Mouse (Mus musculus): ENCODE results near the gene Serpine3. TPM values are rescaled to one million over a fixed set of nuclear protein-coding genes. Genes with fewer than 3 reads are reported as not detected.

Gene Serpine3
- polyA plus RNA-seq, 1 experiment from 2014 or later = not detected

- H3K9ac ChIP-seq (replicated peaks; ENCODE audit: low read depth) = no peak overlapping the region
- H3K4me1 ChIP-seq (ENCODE audit: insufficient read depth, low read depth, low read length) = no peaks in the 10 kb centered on the region
- no peak overlapping the region for H3K4me2 ChIP-seq (replicated peaks; ENCODE audit: low read depth, low read length)
- H3K36me3 ChIP-seq (ENCODE audit: insufficient read depth, low read length) = no peaks in the 10 kb centered on the region
- H3K9me3 ChIP-seq (ENCODE audit: low read length) = no peaks in the 10 kb centered on the region
- no peak for ATAC-seq
- no peak for TF ChIP-seq EP300 (IDR thresholded peaks at IDR 0.05)
- TF ChIP-seq CTCF (IDR thresholded peaks at IDR 0.05) = no peak
- no peak for DNase-seq (ENCODE audit: low spot score)
- H3K4me3 ChIP-seq (ENCODE audit: low read depth, low read length) = no peak overlapping the region
- WGBS = 48% methylated on average over 3 of the region's 3 CpGs
- no peaks in the 10 kb centered on the region for H3K27me3 ChIP-seq (replicated peaks; ENCODE audit: insufficient read depth, low read length)
- no peak overlapping the region for H3K27ac ChIP-seq (ENCODE audit: low read length)
These were observed 6.0 kb upstream of the Serpine3 start for GRCm38 (mm10) chr14:62657469-62657868.

GRCm38 (mm10) chr14:62662381-62662780 lies 1.1 kb upstream of the Serpine3 start:
- WGBS = 51% methylated on average over 6 of the region's 6 CpGs
- DNase-seq (ENCODE audit: low spot score) (peak; percentile 75), ATAC-seq (no peak)
- H3K36me3 ChIP-seq (ENCODE audit: insufficient read depth, low read length) = no peaks in the 10 kb centered on the region
- H3K27ac ChIP-seq (ENCODE audit: low read length) = no peak overlapping the region
- no peak overlapping the region for H3K4me3 ChIP-seq (ENCODE audit: low read depth, low read length)
- H3K9me3 ChIP-seq (ENCODE audit: low read length) = no peaks in the 10 kb centered on the region
- H3K4me1 ChIP-seq (ENCODE audit: insufficient read depth, low read depth, low read length) = no peaks in the 10 kb centered on the region
- no peaks in the 10 kb centered on the region for H3K27me3 ChIP-seq (replicated peaks; ENCODE audit: insufficient read depth, low read length)
- no peak overlapping the region for H3K4me2 ChIP-seq (replicated peaks; ENCODE audit: low read depth, low read length)
- TF ChIP-seq EP300 (IDR thresholded peaks at IDR 0.05) (no peak), CTCF (IDR thresholded peaks at IDR 0.05) (no peak)
- no peak overlapping the region for H3K9ac ChIP-seq (replicated peaks; ENCODE audit: low read depth)

- Histone ChIP-seq H3K9ac (replicated peaks; ENCODE audit: low read depth) (no peak overlapping the region), H3K36me3 (ENCODE audit: insufficient read depth, low read length) (no peaks in the 10 kb centered on the region), H3K4me1 (ENCODE audit: insufficient read depth, low read depth, low read length) (no peaks in the 10 kb centered on the region), H3K27me3 (replicated peaks; ENCODE audit: insufficient read depth, low read length) (no peaks in the 10 kb centered on the region), H3K4me2 (replicated peaks; ENCODE audit: low read depth, low read length) (no peak overlapping the region), H3K27ac (ENCODE audit: low read length) (no peak overlapping the region), H3K9me3 (ENCODE audit: low read length) (no peaks in the 10 kb centered on the region), H3K4me3 (ENCODE audit: low read depth, low read length) (no peak overlapping the region)
- DNase-seq (ENCODE audit: low spot score) = no peak
- WGBS = 40% methylated on average over 9 of the region's 9 CpGs
- TF ChIP-seq CTCF (IDR thresholded peaks at IDR 0.05) (no peak), EP300 (IDR thresholded peaks at IDR 0.05) (no peak)
- ATAC-seq = no peak
These were observed 1.7 kb downstream of the Serpine3 start for GRCm38 (mm10) chr14:62664976-62665673.

GRCm38 (mm10) chr14:62673646-62674045 lies 10.2 kb downstream of the Serpine3 start:
- ATAC-seq = no peak
- no peaks in the 10 kb centered on the region for H3K36me3 ChIP-seq (ENCODE audit: insufficient read depth, low read length)
- H3K9ac ChIP-seq (replicated peaks; ENCODE audit: low read depth) = no peak overlapping the region
- no peak overlapping the region for H3K4me2 ChIP-seq (replicated peaks; ENCODE audit: low read depth, low read length)
- H3K4me1 ChIP-seq (ENCODE audit: insufficient read depth, low read depth, low read length) = no peaks in the 10 kb centered on the region
- no peak for DNase-seq (ENCODE audit: low spot score)
- H3K27ac ChIP-seq (ENCODE audit: low read length) = no peak overlapping the region
- 81% methylated on average over 3 of the region's 3 CpGs for WGBS
- H3K27me3 ChIP-seq (replicated peaks; ENCODE audit: insufficient read depth, low read length) = no peaks in the 10 kb centered on the region
- H3K9me3 ChIP-seq (ENCODE audit: low read length) = no peaks in the 10 kb centered on the region
- TF ChIP-seq EP300 (IDR thresholded peaks at IDR 0.05) = no peak
- TF ChIP-seq CTCF (IDR thresholded peaks at IDR 0.05) = no peak
- H3K4me3 ChIP-seq (ENCODE audit: low read depth, low read length) = no peak overlapping the region

GRCm38 (mm10) chr14:62718161-62718560 lies 54.7 kb downstream of the Serpine3 start:
- H3K4me3 ChIP-seq (ENCODE audit: low read depth, low read length) = no peak overlapping the region
- H3K4me1 ChIP-seq (ENCODE audit: insufficient read depth, low read depth, low read length) = no peaks in the 10 kb centered on the region
- H3K27me3 ChIP-seq (replicated peaks; ENCODE audit: insufficient read depth, low read length) = no peaks in the 10 kb centered on the region
- 0 out of 2 replicates have a peak, but pooled peaks cover 6% of the 10 kb centered on the region for H3K36me3 ChIP-seq (ENCODE audit: insufficient read depth, low read length)
- no peaks in the 10 kb centered on the region for H3K9me3 ChIP-seq (ENCODE audit: low read length)
- WGBS = 79% methylated on average over 2 of the region's 2 CpGs
- H3K9ac ChIP-seq (replicated peaks; ENCODE audit: low read depth) = no peak overlapping the region
- H3K27ac ChIP-seq (ENCODE audit: low read length) = no peak overlapping the region
- no peak for ATAC-seq
- no peak overlapping the region for H3K4me2 ChIP-seq (replicated peaks; ENCODE audit: low read depth, low read length)
- TF ChIP-seq EP300 (IDR thresholded peaks at IDR 0.05) (no peak), CTCF (IDR thresholded peaks at IDR 0.05) (no peak)
- no peak for DNase-seq (ENCODE audit: low spot score)

DNA sequence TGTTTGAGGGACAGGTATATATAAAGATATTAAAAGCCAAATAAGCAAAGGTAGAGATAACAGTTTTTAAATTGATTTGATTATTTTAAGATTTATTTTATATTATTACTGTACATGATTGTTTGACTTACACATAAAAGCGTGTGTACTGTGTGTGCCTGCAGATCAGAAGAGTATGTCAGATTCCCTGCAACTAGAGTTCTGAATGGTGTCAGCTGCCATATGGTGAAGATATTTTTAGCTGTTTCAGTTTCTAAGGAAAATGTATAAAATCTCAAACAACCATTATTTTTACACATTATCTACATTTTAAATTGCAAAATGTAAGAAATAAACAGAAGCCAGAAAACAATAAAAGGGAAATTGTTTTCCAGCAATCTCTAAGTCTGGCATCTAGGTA lies 58.2 kb downstream of the Serpine3 start:
- no peak overlapping the region for H3K4me3 ChIP-seq (ENCODE audit: low read depth, low read length)
- H3K9me3 ChIP-seq (ENCODE audit: low read length) = no peaks in the 10 kb centered on the region
- no peaks in the 10 kb centered on the region for H3K4me1 ChIP-seq (ENCODE audit: insufficient read depth, low read depth, low read length)
- no peak overlapping the region for H3K4me2 ChIP-seq (replicated peaks; ENCODE audit: low read depth, low read length)
- DNase-seq (ENCODE audit: low spot score) = no peak
- no peaks in the 10 kb centered on the region for H3K36me3 ChIP-seq (ENCODE audit: insufficient read depth, low read length)
- no peak overlapping the region for H3K27ac ChIP-seq (ENCODE audit: low read length)
- TF ChIP-seq CTCF (IDR thresholded peaks at IDR 0.05) (no peak), EP300 (IDR thresholded peaks at IDR 0.05) (no peak)
- 63% methylated on average over 1 of the region's 1 CpGs for WGBS
- H3K27me3 ChIP-seq (replicated peaks; ENCODE audit: insufficient read depth, low read length) = no peaks in the 10 kb centered on the region
- no peak overlapping the region for H3K9ac ChIP-seq (replicated peaks; ENCODE audit: low read depth)
- no peak for ATAC-seq

Measured in lung, postnatal 0 days (tissue).